ENCODE assay signal across 1 mouse cellular context in the genomic region with DNA sequence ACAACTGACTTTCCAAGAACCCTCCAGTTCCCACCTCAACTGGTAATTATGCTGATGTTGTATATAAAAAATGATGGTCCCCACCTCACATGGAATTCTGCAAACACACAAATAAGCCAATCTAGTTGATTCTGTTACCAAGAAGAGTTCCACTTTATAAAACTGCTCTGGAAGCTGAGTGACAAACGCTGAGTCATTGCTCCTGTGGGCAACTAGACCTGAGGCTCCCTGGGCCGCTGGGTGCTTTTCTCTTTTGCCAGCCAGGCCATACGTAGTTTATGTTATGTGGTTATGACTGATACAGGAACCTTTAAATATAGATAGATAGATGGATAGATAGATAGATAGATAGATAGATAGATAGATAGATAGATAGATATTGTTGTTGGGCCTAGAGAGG.
TF ChIP-seq lines count a peak whose summit lies in the region.

No protein-coding gene starts in this region.

TF ChIP-seq in MEL, 35 proteins besides CTCF, POLR2A, EP300 and RAD21 (continued from another document):
- 0 out of 2 replicates have a peak, but pooled peaks have one; percentile 21 for TF ChIP-seq SIN3A (IDR thresholded peaks at IDR 0.05; ENCODE audit: low read length)
